Mouse (Mus musculus): ENCODE data around the gene Fh1. TPM values are rescaled to one million over a fixed set of nuclear protein-coding genes. Genes with fewer than 3 reads are reported as not detected.
A peak's percentile ranks its signal among the peaks of the same experiment; 100 is the strongest.

Gene Fh1
- polyA plus RNA-seq, 1 experiment from 2014 or later = 107 TPM

DNA sequence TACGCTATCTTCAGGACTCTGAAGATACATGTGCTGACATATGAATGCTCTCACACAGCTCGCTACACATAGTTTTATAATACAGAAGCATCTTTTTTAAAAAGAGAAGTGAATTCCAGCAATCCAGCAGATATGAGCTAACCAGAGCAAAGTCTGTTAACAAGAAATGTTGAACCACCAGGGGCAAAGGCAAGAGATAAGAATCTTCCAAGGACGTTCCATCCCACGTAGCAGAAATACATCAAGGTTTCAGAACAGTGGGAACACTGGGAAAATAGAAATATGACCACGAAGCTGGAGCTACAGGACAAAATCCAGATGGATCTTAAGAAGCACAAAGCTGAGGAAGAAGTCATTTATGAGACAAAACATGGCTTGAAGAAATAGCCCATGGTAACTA lies 4.9 kb upstream of the Fh1 start:
- Histone ChIP-seq H3K27me3 (replicated peaks; ENCODE audit: control insufficient read depth, insufficient read depth, low read length) (no peaks in the 10 kb centered on the region), H3K4me3 (ENCODE audit: low read depth, low read length) (no peak overlapping the region), H3K4me1 (ENCODE audit: control insufficient read depth, insufficient read depth, low read length) (no peaks in the 10 kb centered on the region), H3K27ac (ENCODE audit: low read depth, low read length) (no peak overlapping the region), H3K4me2 (ENCODE audit: low read length) (no peak overlapping the region), H3K9ac (ENCODE audit: low read length) (no peak overlapping the region), H3K9me3 (replicated peaks; ENCODE audit: control insufficient read depth, low read length) (no peaks in the 10 kb centered on the region), H3K36me3 (ENCODE audit: control insufficient read depth, insufficient read depth, low read length) (no peaks in the 10 kb centered on the region)
- DNase-seq (ENCODE audit: low spot score) (no peak), ATAC-seq (no peak)
- 90% methylated on average over 5 of the region's 5 CpGs for WGBS

DNA sequence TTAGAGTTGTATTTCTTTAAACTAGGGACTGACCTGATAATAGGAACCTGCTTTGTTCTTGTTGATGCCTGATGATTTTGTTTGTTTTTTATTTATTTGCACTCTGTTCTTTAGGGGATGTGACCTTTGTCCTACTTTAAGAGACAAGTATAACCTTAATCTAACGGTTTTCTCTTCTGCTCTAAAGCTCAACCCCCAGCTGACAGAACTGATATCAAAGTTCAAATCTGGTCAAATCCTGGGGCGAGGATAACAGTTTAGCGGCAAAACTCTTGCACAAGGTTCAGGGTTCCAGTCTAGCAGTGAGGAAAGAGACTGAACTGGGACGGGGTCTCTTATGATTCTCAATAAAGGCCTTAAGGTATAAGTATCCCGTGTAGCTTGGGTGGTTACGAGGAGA lies 3.8 kb upstream of the Fh1 start:
- H3K9ac ChIP-seq (ENCODE audit: low read length) = no peak overlapping the region
- no peak overlapping the region for H3K4me2 ChIP-seq (ENCODE audit: low read length)
- H3K27ac ChIP-seq (ENCODE audit: low read depth, low read length) = no peak overlapping the region
- H3K36me3 ChIP-seq (ENCODE audit: control insufficient read depth, insufficient read depth, low read length) = no peaks in the 10 kb centered on the region
- WGBS = 92% methylated on average over 6 of the region's 6 CpGs
- no peak overlapping the region for H3K4me3 ChIP-seq (ENCODE audit: low read depth, low read length)
- peaks cover 6% of the 10 kb centered on the region; the same call in 1 of the 2 replicates for H3K4me1 ChIP-seq (ENCODE audit: control insufficient read depth, insufficient read depth, low read length)
- no peak for DNase-seq (ENCODE audit: low spot score)
- H3K27me3 ChIP-seq (replicated peaks; ENCODE audit: control insufficient read depth, insufficient read depth, low read length) = no peaks in the 10 kb centered on the region
- no peak for ATAC-seq
- H3K9me3 ChIP-seq (replicated peaks; ENCODE audit: control insufficient read depth, low read length) = no peaks in the 10 kb centered on the region

DNA sequence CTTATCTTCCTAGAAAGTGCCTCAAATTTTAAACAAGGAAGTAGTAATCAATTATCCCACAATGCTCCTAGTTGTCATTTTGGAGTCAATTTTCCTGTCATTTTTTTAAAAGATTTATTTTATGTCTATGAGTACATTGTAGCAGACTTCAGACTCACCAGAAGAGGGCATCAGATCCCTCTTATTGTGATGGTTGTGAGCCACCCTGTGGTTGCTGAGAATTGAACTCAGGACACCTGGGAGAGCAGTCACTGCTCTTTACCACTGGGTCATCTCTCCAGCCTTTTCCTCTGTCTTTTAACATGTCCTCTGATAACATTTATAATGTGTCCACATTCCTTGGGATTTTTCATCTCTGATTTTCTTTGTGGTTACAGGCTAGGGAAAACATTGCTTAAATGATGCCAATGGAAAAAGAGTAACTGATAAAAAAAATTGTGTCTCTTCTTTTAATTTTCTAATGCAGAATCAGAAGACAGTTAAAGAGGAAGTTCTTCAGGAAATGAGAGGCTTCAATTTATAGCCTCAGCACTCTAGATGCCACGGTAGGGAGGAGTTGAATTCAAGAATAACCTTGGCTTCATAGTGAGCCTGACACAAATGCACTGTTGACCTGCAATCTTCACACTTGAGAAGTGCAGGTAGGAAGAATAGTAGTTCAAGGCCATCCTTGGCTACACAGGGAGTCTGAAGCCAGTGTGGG lies 706 bp upstream of the Fh1 start:
- Histone ChIP-seq H3K27ac (ENCODE audit: low read depth, low read length) (no peak overlapping the region), H3K4me1 (ENCODE audit: control insufficient read depth, insufficient read depth, low read length) (peaks cover 8% of the 10 kb centered on the region; the same call in 1 of the 2 replicates), H3K9me3 (replicated peaks; ENCODE audit: control insufficient read depth, low read length) (no peaks in the 10 kb centered on the region), H3K36me3 (ENCODE audit: control insufficient read depth, insufficient read depth, low read length) (no peaks in the 10 kb centered on the region), H3K27me3 (replicated peaks; ENCODE audit: control insufficient read depth, insufficient read depth, low read length) (no peaks in the 10 kb centered on the region), H3K4me3 (ENCODE audit: low read depth, low read length) (peak overlapping the region; percentile 78), H3K4me2 (ENCODE audit: low read length) (peak overlapping the region; percentile 89), H3K9ac (ENCODE audit: low read length) (no peak overlapping the region)
- WGBS = 91% methylated on average over 1 of the region's 1 CpGs
- DNase-seq (ENCODE audit: low spot score) (peak; percentile 71), ATAC-seq (peak; percentile 56)

DNA sequence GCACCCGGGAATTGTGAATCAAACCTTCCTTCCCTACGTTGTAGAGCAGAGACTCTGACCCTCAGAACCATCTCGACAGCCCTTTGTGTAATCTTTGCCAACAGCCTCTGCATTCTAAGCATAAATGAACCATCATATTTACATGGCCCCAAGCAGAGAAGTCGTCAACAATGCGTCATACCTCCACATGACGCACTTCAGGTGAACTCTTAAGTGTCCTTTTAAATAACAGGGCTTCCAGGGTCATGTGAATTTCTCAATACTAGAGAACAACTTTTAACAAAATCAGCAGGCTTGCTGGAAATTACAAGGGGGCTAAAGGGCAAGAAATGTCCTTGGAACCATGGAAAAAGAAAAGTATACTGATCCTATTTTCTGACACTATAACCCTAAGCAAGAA lies 1.8 kb downstream of the Fh1 start:
- H3K4me3 ChIP-seq (ENCODE audit: low read depth, low read length) = no peak overlapping the region
- no peak overlapping the region for H3K27ac ChIP-seq (ENCODE audit: low read depth, low read length)
- WGBS = 87% methylated on average over 6 of the region's 6 CpGs
- no peak overlapping the region for H3K9ac ChIP-seq (ENCODE audit: low read length)
- H3K36me3 ChIP-seq (ENCODE audit: control insufficient read depth, insufficient read depth, low read length) = peaks cover 6% of the 10 kb centered on the region; the same call in 1 of the 2 replicates
- DNase-seq (ENCODE audit: low spot score) = no peak
- no peaks in the 10 kb centered on the region for H3K27me3 ChIP-seq (replicated peaks; ENCODE audit: control insufficient read depth, insufficient read depth, low read length)
- H3K4me2 ChIP-seq (ENCODE audit: low read length) = no peak overlapping the region
- H3K9me3 ChIP-seq (replicated peaks; ENCODE audit: control insufficient read depth, low read length) = no peaks in the 10 kb centered on the region
- peaks cover 8% of the 10 kb centered on the region; the same call in 1 of the 2 replicates for H3K4me1 ChIP-seq (ENCODE audit: control insufficient read depth, insufficient read depth, low read length)
- no peak for ATAC-seq

DNA sequence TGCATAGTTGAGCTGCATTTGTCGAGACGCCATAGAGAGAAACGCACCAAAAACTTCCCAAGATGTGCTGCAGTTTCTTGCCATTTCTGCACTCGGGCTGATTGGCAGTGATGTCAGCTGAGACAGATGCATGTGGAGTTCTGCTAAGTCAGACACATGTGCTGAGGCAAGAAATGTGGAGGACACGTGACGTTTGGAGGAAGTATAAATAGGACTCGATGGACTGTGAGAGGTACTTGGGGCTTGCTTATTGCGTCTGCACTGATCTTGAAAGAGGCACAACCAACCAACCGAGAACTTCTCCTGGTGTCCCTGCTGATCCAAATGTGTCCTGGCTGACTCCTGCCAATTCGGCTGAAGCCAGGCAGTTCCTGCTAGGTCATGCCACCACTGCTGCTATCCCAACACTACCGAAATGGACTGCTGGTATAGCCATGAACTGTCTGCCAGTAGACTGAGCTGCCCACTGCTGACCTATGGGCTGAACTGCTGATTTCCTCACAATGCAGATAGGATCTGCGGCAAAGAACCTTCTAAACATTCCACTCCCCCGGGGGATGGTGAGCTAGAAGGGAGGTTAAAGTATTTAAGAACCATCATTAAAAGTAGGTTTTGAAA lies 5.5 kb downstream of the Fh1 start, which contains the start of gene Kmo:
Gene Kmo, plus strand, starts transcription at position 568 of the 618 bp plus-strand sequence.
- DNase-seq (ENCODE audit: low spot score) (no peak), ATAC-seq (no peak)
- H3K4me2 ChIP-seq (ENCODE audit: low read length) = no peak within 1 kb of the TSS
- peaks cover 37% of the 10 kb centered on the region for H3K36me3 ChIP-seq (ENCODE audit: control insufficient read depth, insufficient read depth, low read length)
- H3K27me3 ChIP-seq (replicated peaks; ENCODE audit: control insufficient read depth, insufficient read depth, low read length) = no peaks in the 10 kb centered on the region
- no peaks in the 10 kb centered on the region for H3K9me3 ChIP-seq (replicated peaks; ENCODE audit: control insufficient read depth, low read length)
- WGBS = 92% methylated on average over 13 of the region's 13 CpGs
- H3K4me1 ChIP-seq (ENCODE audit: control insufficient read depth, insufficient read depth, low read length) = peaks cover 8% of the 10 kb centered on the region; the same call in 1 of the 2 replicates
- no peak within 1 kb of the TSS for H3K9ac ChIP-seq (ENCODE audit: low read length)
- H3K27ac ChIP-seq (ENCODE audit: low read depth, low read length) = no peak within 1 kb of the TSS
- H3K4me3 ChIP-seq (ENCODE audit: low read depth, low read length) = no peak within 1 kb of the TSS

DNA sequence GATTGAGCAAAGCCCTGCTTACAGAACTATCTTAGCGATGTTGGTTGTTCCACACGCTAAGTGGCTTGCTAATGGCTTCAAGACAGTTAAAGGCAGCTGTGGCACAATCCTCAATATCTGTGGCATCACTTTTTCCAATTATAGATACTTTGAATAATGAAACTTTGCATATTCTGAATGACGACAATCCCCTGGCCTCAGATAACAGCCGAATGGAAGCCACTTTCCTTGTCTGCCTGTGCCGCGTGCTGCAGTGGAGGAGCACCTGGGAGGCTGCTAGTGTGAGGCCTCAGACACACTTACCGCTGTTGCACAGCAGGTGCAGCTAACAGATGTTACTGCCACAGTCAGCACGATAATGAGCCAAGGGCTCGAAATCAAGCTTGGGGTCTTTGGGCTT lies 10.4 kb downstream of the Fh1 start:
- H3K4me3 ChIP-seq (ENCODE audit: low read depth, low read length) = no peak overlapping the region
- no peak for ATAC-seq
- H3K4me2 ChIP-seq (ENCODE audit: low read length) = no peak overlapping the region
- H3K36me3 ChIP-seq (ENCODE audit: control insufficient read depth, insufficient read depth, low read length) = peaks cover 72% of the 10 kb centered on the region
- no peaks in the 10 kb centered on the region for H3K4me1 ChIP-seq (ENCODE audit: control insufficient read depth, insufficient read depth, low read length)
- DNase-seq (ENCODE audit: low spot score) = no peak
- H3K27me3 ChIP-seq (replicated peaks; ENCODE audit: control insufficient read depth, insufficient read depth, low read length) = no peaks in the 10 kb centered on the region
- no peak overlapping the region for H3K9ac ChIP-seq (ENCODE audit: low read length)
- H3K9me3 ChIP-seq (replicated peaks; ENCODE audit: control insufficient read depth, low read length) = no peaks in the 10 kb centered on the region
- H3K27ac ChIP-seq (ENCODE audit: low read depth, low read length) = no peak overlapping the region
- WGBS = 92% methylated on average over 9 of the region's 9 CpGs

DNA sequence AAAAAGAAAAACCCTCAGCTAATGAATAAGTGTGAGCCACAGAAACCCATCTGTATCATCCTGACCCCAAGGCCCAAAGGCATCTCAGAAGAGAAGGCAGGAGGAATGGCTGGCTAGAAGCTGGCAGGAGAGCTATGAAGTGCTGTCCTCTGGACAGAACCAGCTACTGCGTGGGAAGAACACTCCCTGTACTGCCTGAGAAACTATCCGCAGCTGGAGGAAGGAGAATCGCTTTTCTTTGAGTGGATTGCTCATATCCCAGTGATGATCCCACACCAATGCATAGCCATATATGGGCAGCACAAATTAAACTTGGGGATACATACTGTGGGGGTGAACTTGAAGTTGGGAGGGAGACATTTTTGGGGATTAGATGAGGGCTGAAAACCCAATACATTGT lies 16.7 kb downstream of the Fh1 start:
- Histone ChIP-seq H3K9me3 (replicated peaks; ENCODE audit: control insufficient read depth, low read length) (no peaks in the 10 kb centered on the region), H3K9ac (ENCODE audit: low read length) (no peak overlapping the region), H3K4me3 (ENCODE audit: low read depth, low read length) (no peak overlapping the region), H3K27me3 (replicated peaks; ENCODE audit: control insufficient read depth, insufficient read depth, low read length) (no peaks in the 10 kb centered on the region), H3K4me2 (ENCODE audit: low read length) (no peak overlapping the region), H3K36me3 (ENCODE audit: control insufficient read depth, insufficient read depth, low read length) (peaks cover 79% of the 10 kb centered on the region), H3K27ac (ENCODE audit: low read depth, low read length) (no peak overlapping the region), H3K4me1 (ENCODE audit: control insufficient read depth, insufficient read depth, low read length) (no peaks in the 10 kb centered on the region)
- no peak for DNase-seq (ENCODE audit: low spot score)
- ATAC-seq = no peak
- 93% methylated on average over 3 of the region's 3 CpGs for WGBS

DNA sequence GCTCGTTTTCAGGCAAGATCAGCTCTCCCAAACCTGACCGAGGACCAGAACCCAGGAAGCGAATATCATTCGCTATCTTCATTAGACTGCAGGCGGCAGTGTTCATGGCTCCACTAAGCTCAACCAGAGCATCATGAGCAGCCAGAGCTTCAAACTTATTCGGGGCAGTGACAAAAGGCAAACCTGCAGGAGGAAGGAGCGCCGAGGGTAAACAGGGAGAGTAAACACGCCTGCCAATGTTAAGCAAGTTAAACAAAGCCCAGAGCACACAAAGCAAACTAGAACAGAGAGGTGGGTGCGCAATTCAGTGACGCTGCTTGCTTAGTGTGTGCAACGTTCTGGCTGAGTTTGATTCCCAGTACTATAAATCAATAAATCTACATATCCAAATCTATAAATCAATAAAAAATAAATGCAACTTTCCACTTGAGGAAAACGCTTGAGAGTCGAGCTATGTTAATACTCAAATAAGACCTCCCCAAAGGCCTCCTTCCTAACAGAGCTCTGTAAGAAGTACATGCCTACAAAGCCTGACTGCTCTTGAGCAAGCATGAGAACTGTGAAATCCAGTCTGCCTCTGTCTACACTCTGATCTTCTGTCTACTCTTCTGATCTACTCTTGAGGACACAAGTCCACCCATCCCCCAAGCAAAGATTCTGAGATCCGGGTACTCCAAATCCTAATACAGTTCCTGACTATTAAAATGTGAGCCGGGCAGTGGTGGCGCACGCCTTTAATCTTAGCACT lies 17.4 kb downstream of the Fh1 start:
- Histone ChIP-seq H3K36me3 (ENCODE audit: control insufficient read depth, insufficient read depth, low read length) (peaks cover 81% of the 10 kb centered on the region), H3K9ac (ENCODE audit: low read length) (no peak overlapping the region), H3K4me2 (ENCODE audit: low read length) (no peak overlapping the region), H3K4me1 (ENCODE audit: control insufficient read depth, insufficient read depth, low read length) (no peaks in the 10 kb centered on the region), H3K9me3 (replicated peaks; ENCODE audit: control insufficient read depth, low read length) (no peaks in the 10 kb centered on the region), H3K27me3 (replicated peaks; ENCODE audit: control insufficient read depth, insufficient read depth, low read length) (no peaks in the 10 kb centered on the region), H3K4me3 (ENCODE audit: low read depth, low read length) (no peak overlapping the region), H3K27ac (ENCODE audit: low read depth, low read length) (no peak overlapping the region)
- 93% methylated on average over 18 of the region's 18 CpGs for WGBS
- DNase-seq (ENCODE audit: low spot score) (no peak), ATAC-seq (no peak)

DNA sequence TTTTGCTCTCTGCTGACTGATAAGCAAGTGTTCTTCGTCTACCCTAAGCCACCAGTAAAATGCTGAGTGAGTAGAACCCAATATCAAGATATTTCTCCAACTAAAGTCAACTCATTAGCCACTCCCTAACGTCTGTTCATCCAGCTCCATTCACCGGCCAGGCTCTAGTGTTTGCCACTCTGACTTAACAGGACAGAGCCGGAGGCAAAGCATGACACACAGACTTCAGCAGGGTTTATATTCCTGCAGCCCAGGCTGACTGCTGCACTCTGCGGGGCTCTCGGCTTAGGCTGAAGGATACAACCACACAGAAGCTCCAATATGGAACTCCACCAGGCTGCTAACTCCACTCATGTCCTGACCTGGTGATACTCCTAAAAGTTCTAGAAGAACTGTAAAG lies 18.1 kb downstream of the Fh1 start:
- H3K4me2 ChIP-seq (ENCODE audit: low read length) = no peak overlapping the region
- H3K9me3 ChIP-seq (replicated peaks; ENCODE audit: control insufficient read depth, low read length) = no peaks in the 10 kb centered on the region
- no peak for DNase-seq (ENCODE audit: low spot score)
- no peaks in the 10 kb centered on the region for H3K27me3 ChIP-seq (replicated peaks; ENCODE audit: control insufficient read depth, insufficient read depth, low read length)
- no peak overlapping the region for H3K27ac ChIP-seq (ENCODE audit: low read depth, low read length)
- peaks cover 80% of the 10 kb centered on the region for H3K36me3 ChIP-seq (ENCODE audit: control insufficient read depth, insufficient read depth, low read length)
- H3K4me1 ChIP-seq (ENCODE audit: control insufficient read depth, insufficient read depth, low read length) = no peaks in the 10 kb centered on the region
- no peak overlapping the region for H3K9ac ChIP-seq (ENCODE audit: low read length)
- no peak overlapping the region for H3K4me3 ChIP-seq (ENCODE audit: low read depth, low read length)
- 91% methylated on average over 6 of the region's 6 CpGs for WGBS
- no peak for ATAC-seq
